Mouse (Mus musculus): ENCODE measurements around the gene Snai1. TPM values are rescaled to one million over a fixed set of nuclear protein-coding genes. Genes with fewer than 3 reads are reported as not detected.

Snai1 gene
- total RNA-seq, 4 experiments from 2014 or later: 6.5 to 9.1 (median 7.6) TPM

DNA sequence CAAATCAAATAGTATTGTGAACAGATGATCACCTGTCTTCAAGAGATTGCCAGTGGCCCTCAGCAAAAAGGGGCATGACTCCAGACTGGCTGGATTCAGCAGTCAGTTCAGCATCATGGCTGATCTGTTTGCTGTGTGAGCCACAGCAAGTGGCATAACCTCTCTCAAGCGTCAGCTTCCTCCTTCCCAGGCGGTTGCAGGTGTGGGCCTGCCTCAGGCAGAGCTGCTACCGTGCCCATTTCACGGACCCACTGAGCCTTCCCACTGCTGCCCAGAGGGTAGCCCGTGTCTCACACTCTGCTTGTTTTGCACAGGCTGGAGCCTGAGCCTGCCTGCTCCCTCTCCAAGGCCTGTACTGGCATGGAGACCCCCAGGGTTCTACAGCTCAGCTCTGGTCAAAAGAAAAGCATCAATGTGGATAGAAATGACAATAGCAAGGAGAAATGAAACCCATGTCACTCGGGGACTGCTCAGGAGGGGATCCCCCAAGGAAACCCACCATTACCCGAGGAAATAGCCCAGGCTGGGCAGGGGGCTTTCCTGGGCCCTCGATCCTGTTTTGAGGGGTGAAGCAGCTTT is 13.4 kb downstream of the Snai1 start:
- no peak for DNase-seq

DNA sequence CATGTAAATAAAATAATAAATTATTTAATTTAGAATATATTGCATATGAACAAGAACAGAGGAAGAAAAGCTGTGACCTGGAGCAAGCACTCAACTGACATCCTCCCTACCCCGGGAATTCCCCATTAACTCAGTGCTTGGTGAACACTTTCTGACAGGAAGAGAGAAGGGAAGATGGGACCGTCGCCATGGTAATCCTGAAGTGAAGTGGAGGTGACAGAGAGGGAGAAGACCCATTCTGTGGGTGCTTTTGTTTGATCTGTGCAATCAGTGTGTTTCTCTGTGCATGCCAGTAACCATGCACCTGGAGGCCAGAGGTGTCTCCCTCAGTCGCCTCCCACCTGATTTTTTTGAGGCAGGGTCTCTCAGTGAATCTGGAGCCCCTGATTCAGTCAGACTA is 14.3 kb downstream of the Snai1 start:
- DNase-seq: no peak

DNA sequence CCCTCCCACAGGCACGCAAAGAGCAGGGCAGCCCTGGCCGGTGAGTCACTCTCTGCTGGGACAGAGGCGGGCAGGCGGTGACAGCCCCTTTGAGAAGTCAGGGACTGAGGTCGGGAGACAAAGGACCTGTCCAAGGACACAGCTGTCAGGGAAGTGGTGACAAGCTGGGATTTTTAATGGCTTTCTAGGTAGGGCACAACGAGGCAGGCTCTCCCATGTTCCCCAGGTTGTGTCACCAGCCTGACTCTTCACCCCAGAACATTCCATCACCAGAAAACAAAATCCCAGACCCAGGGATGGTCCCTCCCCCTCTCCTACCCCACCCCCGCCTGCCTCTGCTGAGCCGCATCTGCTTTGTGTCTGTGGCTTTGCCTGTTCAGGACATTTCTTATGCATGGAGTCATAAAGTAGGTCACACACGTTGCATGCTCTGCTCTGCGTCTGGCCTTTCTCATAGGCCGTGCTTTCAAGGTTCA is 15.0 kb downstream of the Snai1 start:
- peak; percentile 78 for DNase-seq

DNA sequence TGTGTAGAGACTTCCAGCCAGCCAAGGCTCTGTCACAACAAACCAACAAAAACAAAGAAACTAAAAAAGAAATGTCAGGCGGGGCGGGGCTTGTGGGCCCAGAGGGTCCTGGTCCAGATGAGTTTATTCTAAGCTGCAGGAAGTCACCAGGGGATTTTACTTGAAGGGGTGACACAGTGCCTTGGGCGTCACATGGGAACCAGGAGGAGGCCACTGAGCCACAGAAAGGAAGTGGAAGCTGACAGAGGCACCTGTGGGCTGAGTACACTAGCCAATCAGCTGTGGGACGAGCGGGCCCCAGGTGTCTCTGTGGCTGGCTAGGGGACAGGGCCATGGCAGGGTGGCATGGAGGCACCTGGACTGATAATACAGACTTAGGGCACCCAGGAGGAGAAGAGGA is 17.8 kb downstream of the Snai1 start:
- no peak for DNase-seq

GRCm38 (mm10) chr2:167559413-167559812 is 21.4 kb downstream of the Snai1 start:
- DNase-seq: no peak

DNA sequence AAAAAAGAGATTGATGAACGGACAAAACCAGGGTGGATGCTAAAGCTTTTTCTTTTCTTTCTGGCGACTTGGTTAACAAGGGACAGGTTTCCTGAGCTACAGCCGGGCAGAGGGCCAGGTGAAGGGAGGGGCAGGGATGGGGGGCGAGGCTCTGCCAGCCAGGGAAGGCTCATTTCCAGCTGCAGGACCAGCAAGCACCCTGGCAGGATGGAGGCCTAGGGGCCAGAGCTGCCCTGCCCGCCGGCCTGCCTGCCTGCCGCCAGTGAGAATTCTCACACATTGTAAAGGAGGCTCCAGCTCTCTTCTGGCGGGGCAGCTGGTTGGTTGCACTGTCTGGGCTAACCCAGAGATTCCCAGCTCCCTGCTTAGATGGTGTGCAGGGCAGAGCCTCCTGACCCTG is 24.1 kb downstream of the Snai1 start:
- DNase-seq: no peak

DNA sequence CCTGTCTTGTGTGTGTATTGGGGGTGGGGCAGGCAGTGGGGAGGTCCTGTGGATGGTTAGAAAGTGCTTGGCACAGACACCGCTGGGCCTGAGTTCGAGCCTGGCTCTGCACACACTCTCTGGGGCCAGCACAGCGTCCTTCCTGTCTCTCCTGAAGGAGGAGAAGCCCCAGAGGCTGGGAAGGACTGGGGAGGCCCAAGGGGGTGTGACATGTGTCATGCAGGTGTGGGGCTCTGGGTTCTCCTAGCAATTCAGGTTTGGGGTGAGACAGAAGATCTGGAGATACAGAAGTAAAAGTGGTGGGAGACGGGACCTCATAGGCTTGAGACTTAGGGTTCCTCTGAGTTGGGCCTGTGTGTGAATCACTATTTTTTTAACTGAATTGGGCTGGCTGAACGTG is 25.0 kb downstream of the Snai1 start:
- no peak for DNase-seq

- no peak for DNase-seq
Observed at GRCm38 (mm10) chr2:167563703-167564102, 25.7 kb downstream of the Snai1 start.

DNA sequence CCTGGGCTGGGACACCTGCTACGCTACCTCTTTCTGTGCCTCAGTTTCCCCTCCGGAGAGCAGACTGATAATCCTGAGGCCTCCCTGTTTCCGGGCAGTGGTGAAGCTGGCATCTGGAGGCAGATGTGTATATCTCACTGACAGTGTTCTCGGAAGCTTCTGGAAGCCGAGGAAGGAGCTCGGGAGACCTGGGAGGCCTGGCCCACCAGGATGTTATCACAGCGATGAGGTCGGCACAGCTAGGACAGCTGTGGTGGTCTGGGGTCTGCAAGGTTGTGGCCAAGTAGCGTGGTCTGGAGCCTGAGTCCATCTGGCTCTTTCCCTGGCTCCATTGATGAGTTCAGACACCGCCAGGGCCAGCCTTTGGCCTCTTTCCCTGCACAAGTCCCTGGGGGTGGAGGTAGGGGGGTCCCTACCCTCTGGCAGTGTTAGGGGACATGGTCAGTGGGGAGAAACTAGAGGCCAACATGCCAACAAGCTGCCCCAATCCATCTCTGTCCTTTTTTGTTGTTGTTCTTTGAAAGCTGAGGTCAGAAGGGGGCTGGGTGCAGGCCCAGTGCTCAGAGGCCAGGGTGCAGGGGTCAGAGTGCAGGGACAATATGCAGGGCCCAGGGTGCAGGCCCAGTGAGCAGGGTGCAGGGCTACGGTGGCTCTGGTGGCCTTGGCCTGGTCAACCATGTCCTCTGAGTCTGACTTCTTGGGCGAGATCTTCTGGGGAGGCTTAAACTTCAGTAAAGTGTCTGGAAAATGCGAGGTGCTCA is 26.7 kb downstream of the Snai1 start:
- no peak for DNase-seq

- no peak for DNase-seq
Observed at GRCm38 (mm10) chr2:167565312-167565656, 27.3 kb downstream of the Snai1 start.

- no peak for DNase-seq
Observed at GRCm38 (mm10) chr2:167565682-167566081, 27.7 kb downstream of the Snai1 start.

DNA sequence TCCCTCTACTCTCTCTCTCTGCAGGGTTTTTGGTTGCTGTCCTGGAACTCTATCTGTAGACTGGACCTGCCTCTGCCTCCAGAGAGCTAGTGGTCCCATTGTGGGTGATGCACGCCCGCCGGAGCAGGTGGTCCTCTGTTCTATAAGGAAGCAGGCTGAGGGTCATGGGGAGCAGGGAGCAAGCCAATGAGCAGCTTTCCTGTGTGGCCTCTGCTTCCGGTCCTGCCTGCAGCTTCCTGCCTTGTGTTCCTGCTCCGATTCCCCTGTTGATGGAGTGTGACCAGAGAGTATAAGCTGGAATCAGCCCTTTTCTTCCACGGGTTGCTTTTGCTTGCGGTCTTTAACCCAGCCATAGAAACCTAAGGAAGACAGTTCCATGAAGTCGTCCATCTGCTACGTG is 30.1 kb downstream of the Snai1 start:
- DNase-seq: no peak

DNA sequence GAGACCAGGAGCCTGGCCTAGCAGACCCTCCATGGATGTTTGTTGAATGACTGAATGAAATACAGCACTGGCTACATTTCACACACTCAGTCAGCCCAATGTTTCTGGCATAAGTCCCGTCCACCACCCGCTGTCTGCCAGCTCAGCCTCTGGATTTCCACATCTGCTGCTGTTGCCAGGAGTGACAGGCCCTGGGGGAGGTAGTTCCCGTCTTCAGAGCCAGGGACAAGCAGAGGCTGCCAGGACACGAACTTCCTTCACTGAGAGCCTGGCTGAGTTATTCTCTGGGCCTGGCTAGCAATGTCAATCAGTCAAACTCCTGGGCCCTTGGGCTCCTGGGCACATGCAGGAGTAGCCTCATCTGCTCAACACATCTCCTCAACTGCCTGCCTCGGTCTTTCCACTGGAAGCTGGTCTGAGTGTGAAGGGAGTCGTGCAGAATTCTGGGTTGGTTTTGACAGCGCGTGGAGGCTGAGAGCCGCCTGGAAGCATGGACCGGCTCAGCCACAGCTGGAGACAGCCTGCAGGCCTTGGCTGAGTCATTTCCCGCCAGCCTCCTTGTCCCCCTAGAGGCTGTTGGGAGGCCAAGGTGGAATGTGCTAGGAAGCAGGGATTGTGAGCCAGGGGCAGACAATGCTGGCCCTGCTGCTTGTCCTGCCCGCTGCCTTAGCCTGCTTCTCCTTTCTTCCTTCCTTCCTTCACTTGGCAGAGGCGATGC is 32.1 kb downstream of the Snai1 start:
- DNase-seq: peak; percentile 91

DNA sequence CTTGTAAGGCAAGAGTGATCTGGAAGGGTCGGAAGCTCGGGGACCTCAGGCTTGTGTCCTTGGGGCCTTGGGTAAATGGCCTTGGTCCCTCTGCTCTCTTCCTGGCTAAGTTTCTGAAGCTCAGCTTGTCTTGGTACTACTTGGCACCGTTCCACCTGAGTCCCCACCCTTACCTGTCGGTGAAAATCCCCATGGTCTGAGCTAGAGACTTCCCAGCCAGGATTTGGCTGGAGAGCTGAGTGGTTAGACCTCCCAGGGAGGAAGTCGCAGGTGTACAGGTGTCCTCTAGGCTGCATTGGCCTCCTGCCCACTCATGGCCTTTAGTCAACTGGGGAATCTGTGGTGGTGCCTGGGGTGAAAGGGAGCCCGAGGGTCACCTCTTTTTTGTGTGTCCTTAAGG is 32.8 kb downstream of the Snai1 start:
- DNase-seq: no peak

- no peak for DNase-seq
Observed at GRCm38 (mm10) chr2:167571442-167572220, 33.6 kb downstream of the Snai1 start.

GRCm38 (mm10) chr2:167574814-167575213 is 36.8 kb downstream of the Snai1 start:
- peak; percentile 65 for DNase-seq

- DNase-seq: no peak
Observed at GRCm38 (mm10) chr2:167575581-167575980, 37.6 kb downstream of the Snai1 start.

DNA sequence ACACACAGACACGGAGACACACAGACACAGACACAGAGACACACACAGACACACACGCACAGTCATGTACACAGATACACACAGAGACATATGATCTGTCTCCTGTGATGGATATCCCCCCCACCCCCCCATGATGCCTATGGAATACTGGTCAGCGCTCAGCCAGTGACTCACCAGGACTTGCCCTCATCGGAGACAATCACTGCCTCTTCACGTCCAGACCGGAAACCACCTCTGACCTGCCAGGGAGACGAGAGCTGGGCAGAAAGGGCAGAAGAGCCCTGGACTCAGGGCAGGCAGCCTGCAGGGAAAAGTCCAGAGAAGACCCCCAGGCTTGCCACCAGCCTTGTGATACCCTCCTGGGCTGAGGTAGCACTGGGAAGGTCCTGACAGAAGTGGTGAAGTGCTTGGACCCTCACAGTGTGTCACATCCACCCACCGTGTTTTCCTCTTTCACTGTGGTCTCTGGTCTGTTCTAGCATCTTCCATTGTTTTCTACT is 38.2 kb downstream of the Snai1 start:
- no peak for DNase-seq

DNA sequence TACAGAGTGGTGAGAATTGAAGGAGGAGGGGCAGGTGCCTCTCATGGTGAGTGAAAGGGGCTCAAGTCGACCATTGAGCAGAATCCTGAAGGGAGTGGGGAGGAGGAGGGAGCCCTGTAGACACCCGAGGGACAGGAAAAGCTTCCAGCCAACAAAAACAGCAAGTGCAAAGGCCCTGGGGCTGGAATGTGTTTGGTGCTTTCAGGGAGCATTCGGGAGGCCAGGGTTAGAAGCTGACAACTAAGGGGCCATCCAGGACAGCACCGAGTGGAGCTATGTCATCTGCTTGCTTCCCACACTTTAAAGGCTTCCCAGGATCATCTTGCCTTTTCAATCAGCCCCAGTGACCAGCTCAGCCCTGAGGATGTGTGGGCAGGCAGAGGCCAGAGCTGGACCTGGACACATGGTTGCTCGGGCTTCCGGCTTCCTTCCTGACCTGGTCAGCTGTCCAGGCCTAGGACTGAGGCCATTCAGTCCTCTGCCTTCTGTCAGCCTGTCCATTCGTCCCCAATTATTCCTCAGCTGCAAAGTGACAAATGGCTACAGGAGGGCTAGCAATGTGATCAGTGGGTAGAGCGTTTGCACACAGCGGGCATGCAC is 39.3 kb downstream of the Snai1 start:
- no peak for DNase-seq

GRCm38 (mm10) chr2:167578521-167578920 is 40.5 kb downstream of the Snai1 start:
- DNase-seq: no peak

DNA sequence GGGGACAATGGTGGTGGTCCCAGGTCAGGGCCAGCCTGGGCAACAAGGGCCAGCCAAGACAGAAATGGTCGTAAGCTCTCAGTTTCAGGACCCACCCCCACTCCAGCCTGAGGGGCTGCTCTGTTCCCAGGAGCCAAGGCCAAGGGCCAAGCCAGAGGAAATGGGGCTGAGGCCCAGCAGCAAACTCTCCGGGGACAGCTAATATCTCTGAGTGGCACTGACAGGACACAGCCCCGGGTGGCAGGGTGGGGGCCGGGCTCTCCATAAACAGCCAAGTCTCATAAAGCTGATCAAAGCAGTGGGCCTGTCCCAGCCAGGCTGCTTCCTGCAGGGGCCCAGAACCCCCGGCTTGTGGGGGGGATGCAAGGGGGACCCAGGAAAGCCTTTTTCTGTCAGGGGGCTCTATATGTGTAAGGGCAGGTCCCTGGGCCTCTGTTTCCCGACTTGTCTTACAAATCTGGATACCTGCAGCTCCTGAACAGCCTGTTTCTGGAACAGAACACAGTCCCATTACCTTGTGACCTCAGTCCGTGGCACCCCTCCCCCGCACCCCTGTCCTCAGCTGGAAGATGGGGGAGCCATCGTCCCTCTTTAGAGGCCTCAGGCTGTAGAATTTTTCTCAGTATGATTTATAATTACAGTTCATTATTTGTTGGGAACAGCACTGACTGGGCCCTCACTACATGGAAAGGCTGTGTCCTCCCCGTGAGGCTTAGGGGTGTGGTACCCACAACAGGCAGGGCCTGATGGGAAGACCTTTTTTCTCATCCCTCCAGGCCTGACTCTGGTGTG is 45.4 kb downstream of the Snai1 start:
- no peak for DNase-seq

Data from adrenal gland, adult 8-10 months (tissue).